Mouse (Mus musculus) CH12.LX (cell line): ENCODE measurements around the gene Foxn1. TPM values are rescaled to one million over a fixed set of nuclear protein-coding genes. Genes with fewer than 3 reads are reported as not detected.

Experiments
- DNase-seq: peaks from one replicate; pipeline ENCODE4 v3.0.0-alpha.2; 2013; ENCODE audit errors: extremely low read depth
- H3K27ac ChIP-seq: 2 replicates; pipeline ENCODE4 v1.5.1; 2012; ENCODE audit warnings: low read depth, mild to moderate bottlenecking, control low read depth, moderate library complexity; ENCODE audit not compliant: insufficient read depth
- H3K27me3 ChIP-seq: replicated peaks from 2 replicates; pipeline ENCODE3; 2012; ENCODE audit warnings: inconsistent platforms
- H3K36me3 ChIP-seq, 2 experiments: replicated peaks in 1 of 2; 2 replicates each; pipeline versions ENCODE3 to v1.6.1; 2012; ENCODE audit warnings: inconsistent platforms in 1 of 2, low read length in 1 of 2, mild to moderate bottlenecking in 1 of 2, mixed read lengths in 1 of 2, moderate library complexity in 1 of 2; ENCODE audit not compliant: control insufficient read depth in 1 of 2, insufficient read depth in 1 of 2
- H3K4me1 ChIP-seq, 2 experiments: 2 replicates each; pipeline ENCODE4 v1.6.1; 2012; ENCODE audit warnings: inconsistent platforms in 1 of 2, moderate library complexity in 1 of 2; ENCODE audit not compliant: insufficient read depth in 2 of 2, control insufficient read depth in 1 of 2
- H3K4me2 ChIP-seq: 2 replicates; pipeline ENCODE4 v1.6.1; 2012; ENCODE audit warnings: low read depth, mild to moderate bottlenecking, control low read depth; ENCODE audit not compliant: poor library complexity, insufficient read depth, severe bottlenecking
- H3K4me3 ChIP-seq, 3 experiments: fragments of 150-350 bp in 1 of 3; sonication (generic) in 1 of 3; replicated peaks in 1 of 3; 2 replicates each; pipeline versions ENCODE3 to v1.5.1; 2011 to 2012; ENCODE audit warnings: low read depth in 2 of 3, low read length in 2 of 3, mild to moderate bottlenecking in 2 of 3, moderate library complexity in 2 of 3, control low read depth in 1 of 3, improper control_type of control experiment in 1 of 3, inconsistent platforms in 1 of 3, mixed read lengths in 1 of 3; ENCODE audit not compliant: poor library complexity in 1 of 3
- H3K79me2 ChIP-seq: replicated peaks from 2 replicates; pipeline ENCODE4 v1.6.1; 2012; ENCODE audit warnings: mild to moderate bottlenecking, moderate library complexity; ENCODE audit not compliant: control insufficient read depth, poor library complexity, insufficient read depth, severe bottlenecking; ENCODE audit errors: extremely low read depth
- H3K9ac ChIP-seq: 2 replicates; pipeline ENCODE4 v1.6.1; 2012; ENCODE audit warnings: low read depth, mild to moderate bottlenecking, control low read depth, moderate library complexity; ENCODE audit not compliant: insufficient read depth
- H3K9me3 ChIP-seq: replicated peaks from 2 replicates; pipeline ENCODE3; 2012; ENCODE audit warnings: low read length, inconsistent platforms, mixed read lengths
- CHD1 ChIP-seq: IDR thresholded peaks from 2 replicates; pipeline ENCODE4 v1.6.1; 2012; ENCODE audit warnings: low read depth, low read length, improper control_type of control experiment, inconsistent platforms
- CTCF ChIP-seq, 2 experiments: IDR thresholded peaks in 1 of 2; conservative IDR thresholded peaks in 1 of 2; 2 replicates each; pipeline ENCODE4 v1.5.1; 2011 to 2012; ENCODE audit warnings: low read depth in 2 of 2, low read length in 2 of 2, improper control_type of control experiment in 1 of 2, inconsistent platforms in 1 of 2, mild to moderate bottlenecking in 1 of 2, moderate library complexity in 1 of 2
- ELF1 ChIP-seq: IDR thresholded peaks from 2 replicates; pipeline ENCODE4 v1.6.1; 2014; ENCODE audit warnings: low read depth, mild to moderate bottlenecking, inconsistent platforms, low read length, improper control_type of control experiment
- EP300 ChIP-seq: IDR thresholded peaks from 2 replicates; pipeline ENCODE4 v1.6.1; 2011; ENCODE audit warnings: low read length, improper control_type of control experiment
- ETS1 ChIP-seq: conservative IDR thresholded peaks from 2 replicates; pipeline ENCODE4 v1.6.1; 2012; ENCODE audit warnings: low read depth, mild to moderate bottlenecking, inconsistent platforms, low read length, improper control_type of control experiment, moderate library complexity
- IRF4 ChIP-seq: IDR thresholded peaks from 2 replicates; pipeline ENCODE4 v1.6.1; 2014; ENCODE audit warnings: low read depth, mild to moderate bottlenecking, inconsistent platforms, low read length, improper control_type of control experiment
- JUND ChIP-seq: conservative IDR thresholded peaks from 2 replicates; pipeline ENCODE4 v1.6.1; 2011; ENCODE audit warnings: low read depth, low read length, improper control_type of control experiment
- KAT2A ChIP-seq: IDR thresholded peaks from 2 replicates; pipeline ENCODE4 v1.6.1; 2012; ENCODE audit warnings: low read length, improper control_type of control experiment, inconsistent platforms; ENCODE audit not compliant: insufficient replicate concordance
- MAFK ChIP-seq: IDR thresholded peaks from 2 replicates; pipeline ENCODE4 v1.6.1; 2011; ENCODE audit warnings: low read length, improper control_type of control experiment; ENCODE audit not compliant: insufficient replicate concordance
- MAX ChIP-seq: IDR thresholded peaks from 2 replicates; pipeline ENCODE4 v1.6.1; 2011; ENCODE audit warnings: low read length, improper control_type of control experiment
- MAZ ChIP-seq: IDR thresholded peaks from 2 replicates; pipeline ENCODE4 v1.6.1; 2012; ENCODE audit warnings: low read depth, mild to moderate bottlenecking, inconsistent platforms, low read length, improper control_type of control experiment, moderate library complexity
- MYC ChIP-seq: IDR thresholded peaks from 2 replicates; pipeline ENCODE4 v1.6.1; 2011; ENCODE audit warnings: low read depth, mild to moderate bottlenecking, improper control_type of control experiment, low read length
- NRF1 ChIP-seq: IDR thresholded peaks from 2 replicates; pipeline ENCODE4 v1.6.1; 2014; ENCODE audit warnings: low read depth, mild to moderate bottlenecking, inconsistent platforms, low read length, improper control_type of control experiment, moderate library complexity
- PAX5 ChIP-seq: IDR thresholded peaks from 2 replicates; pipeline ENCODE4 v1.6.1; 2012; ENCODE audit warnings: low read length, inconsistent platforms, mixed read lengths
- POLR2A ChIP-seq: IDR thresholded peaks from 2 replicates; pipeline ENCODE4 v1.6.1; 2011; ENCODE audit warnings: low read depth, mild to moderate bottlenecking, improper control_type of control experiment, low read length
- POLR2AphosphoS2 ChIP-seq: IDR thresholded peaks from 2 replicates; pipeline ENCODE4 v1.6.1; 2011; ENCODE audit warnings: low read depth, low read length, improper control_type of control experiment
- RAD21 ChIP-seq: IDR thresholded peaks from 2 replicates; pipeline ENCODE4 v1.6.1; 2011; ENCODE audit warnings: low read depth, mild to moderate bottlenecking, low read length, improper control_type of control experiment, moderate library complexity
- SIN3A ChIP-seq: IDR thresholded peaks from 2 replicates; pipeline ENCODE4 v1.6.1; 2012; ENCODE audit warnings: low read length, improper control_type of control experiment, inconsistent platforms
- SMC3 ChIP-seq: IDR thresholded peaks from 2 replicates; pipeline ENCODE4 v1.6.1; 2011; ENCODE audit warnings: low read depth, low read length, improper control_type of control experiment
- TBP ChIP-seq: conservative IDR thresholded peaks from 2 replicates; pipeline ENCODE4 v1.6.1; 2011; ENCODE audit warnings: low read depth, low read length, improper control_type of control experiment
- TCF12 ChIP-seq: IDR thresholded peaks from 2 replicates; pipeline ENCODE4 v1.6.1; 2014; ENCODE audit warnings: low read depth, mild to moderate bottlenecking, inconsistent platforms, low read length, improper control_type of control experiment
- USF1 ChIP-seq: IDR thresholded peaks from 2 replicates; pipeline ENCODE4 v1.6.1; 2014; ENCODE audit warnings: low read depth, mild to moderate bottlenecking, inconsistent platforms, low read length, improper control_type of control experiment
- ZNF384 ChIP-seq: IDR thresholded peaks from 2 replicates; pipeline ENCODE4 v1.6.1; 2012; ENCODE audit warnings: low read depth, low read length, improper control_type of control experiment, inconsistent platforms
- dilution Hi-C: fragments of 300-500 bp; cut with MboI; formaldehyde crosslinking; loops from 2 replicates; pipeline ENCODE4 v1.14.3; 2020; ENCODE audit warnings: low sequenced_read_pairs; ENCODE audit not compliant: extremely low pct_unique_long_range_greater_than_20kb, extremely low pct_ligation_motif_present
- in situ Hi-C: fragments of 300-500 bp; cut with MboI; formaldehyde crosslinking; loops from 3 replicates; pipeline ENCODE4 v1.14.3; 2019; ENCODE audit warnings: low sequenced_read_pairs, low pct_ligation_motif_present, low pct_unique_long_range_greater_than_20kb, mixed read lengths
- polyA plus RNA-seq: library from polyadenylated mRNA; unstranded; fragments of >175 nt; gene quantifications from 2 replicates; pipeline ENCODE4 v1.2.1, GENCODE M21; 2012; ENCODE audit warnings: low read depth; ENCODE audit not compliant: insufficient read length
- total RNA-seq, 2 experiments: library from RNA; depleted of rRNA; stranded (reverse); fragments of 300-350 nt in 1 of 2; fragments of >200 nt in 1 of 2; gene quantifications; 2 replicates each; pipeline ENCODE4 v1.2.3; 2012 to 2014

Foxn1 gene
- total and polyA plus RNA-seq, 3 experiments, result not detected

- in situ Hi-C loops, result loop anchor here (10.0 kb wide), 1 partner anchor 77 kb away; no protein-coding TSS in a partner anchor
- Histone ChIP-seq H3K4me3 (no peak overlapping the region), H3K27me3 (peaks cover 88% of the 10 kb centered on the region), H3K36me3 (no peaks in the 10 kb centered on the region), H3K27ac (no peak overlapping the region), H3K9ac (no peak overlapping the region), H3K9me3 (no peaks in the 10 kb centered on the region), H3K79me2 (no peaks in the 10 kb centered on the region), H3K4me1 (no peaks in the 10 kb centered on the region), H3K4me2 (no peak overlapping the region)
- DNase-seq, result no peak
- dilution Hi-C loops, result no loop called here
- TF ChIP-seq EP300 (no peak), MAZ (no peak), ETS1 (no peak), PAX5 (no peak), SIN3A (no peak), CTCF (conservative IDR thresholded peaks at IDR 0.05 in 1 of 2, IDR thresholded peaks at IDR 0.05 in 1 of 2; ENCODE audit: low read depth in 2 of 2, low read length in 2 of 2) (no peak), MYC (no peak), IRF4 (no peak), ZNF384 (no peak), TBP (no peak)
These were observed 18.7 kb downstream of the Foxn1 start for GRCm38 (mm10) chr11:78367456-78368225.

- Histone ChIP-seq H3K4me1 (peaks cover 3 to 13% of the 10 kb centered on the region in 2 experiments), H3K27ac (no peak overlapping the region), H3K4me3 (no peak overlapping the region), H3K4me2 (no peak overlapping the region), H3K36me3 (no peaks in the 10 kb centered on the region), H3K9me3 (no peaks in the 10 kb centered on the region), H3K79me2 (no peaks in the 10 kb centered on the region), H3K9ac (no peak overlapping the region), H3K27me3 (peaks cover 60% of the 10 kb centered on the region)
- dilution Hi-C loops, result no loop called here
- no peak for DNase-seq
- in situ Hi-C loops, result loop anchor here (5.0 to 10.0 kb wide), 2 partner anchors 38 to 81 kb away; no protein-coding TSS in a partner anchor
- TF ChIP-seq SIN3A (no peak), MAX (no peak), USF1 (no peak), MAZ (no peak), TCF12 (no peak), CHD1 (no peak), SMC3 (no peak), POLR2AphosphoS2 (no peak), RAD21 (no peak), CTCF (conservative IDR thresholded peaks at IDR 0.05 in 1 of 2, IDR thresholded peaks at IDR 0.05 in 1 of 2; ENCODE audit: low read depth in 2 of 2, low read length in 2 of 2) (no peak), ZNF384 (no peak), POLR2A (no peak), EP300 (no peak), KAT2A (no peak), NRF1 (no peak), JUND (no peak), MAFK (no peak), ELF1 (no peak)
These were observed 22.3 kb downstream of the Foxn1 start for GRCm38 (mm10) chr11:78364103-78364502.
